Mouse (Mus musculus) layer of hippocampus, postnatal 10 days (tissue): ENCODE results near the gene Igsf8. TPM values are rescaled to one million over a fixed set of nuclear protein-coding genes. Genes with fewer than 3 reads are reported as not detected.

Source experiments
- DNase-seq, 2 experiments: peaks; one replicate each; pipeline ENCODE4 v3.0.0; 2021; ENCODE audit warnings: low spot score in 2 of 2
- total RNA-seq, 2 experiments: library from RNA; stranded (reverse); gene quantifications; 2 replicates each; pipeline ENCODE4 v1.2.3; 2021

Igsf8 gene
- total RNA-seq, 2 experiments from 2014 or later, result 178 to 204 TPM

GRCm38 (mm10) chr1:172343914-172344313 lies 82.5 kb downstream of the Igsf8 start:
- DNase-seq, result no peak

DNA sequence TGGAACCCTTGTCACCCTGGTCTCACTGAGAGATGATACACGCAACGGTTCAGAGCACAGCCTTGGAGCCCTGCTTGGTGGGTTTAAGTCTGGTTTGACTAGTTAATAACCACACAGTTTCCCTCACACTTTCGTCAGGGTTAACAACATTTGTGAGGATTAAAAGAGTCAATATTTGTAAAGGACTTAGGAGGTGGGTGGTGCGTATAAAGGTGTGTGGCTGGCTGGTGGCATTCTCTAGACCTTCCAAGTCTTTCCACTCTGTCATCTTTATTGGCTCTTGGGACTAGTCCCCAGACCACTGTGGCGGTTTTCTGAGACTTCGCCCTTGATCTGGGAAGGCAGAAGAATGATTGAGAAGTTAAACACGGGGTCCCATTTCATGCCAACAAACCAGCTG lies 83.4 kb downstream of the Igsf8 start:
- no peak for DNase-seq

- DNase-seq, result no peak
Observed at GRCm38 (mm10) chr1:172346707-172347106, 85.3 kb downstream of the Igsf8 start.

DNA sequence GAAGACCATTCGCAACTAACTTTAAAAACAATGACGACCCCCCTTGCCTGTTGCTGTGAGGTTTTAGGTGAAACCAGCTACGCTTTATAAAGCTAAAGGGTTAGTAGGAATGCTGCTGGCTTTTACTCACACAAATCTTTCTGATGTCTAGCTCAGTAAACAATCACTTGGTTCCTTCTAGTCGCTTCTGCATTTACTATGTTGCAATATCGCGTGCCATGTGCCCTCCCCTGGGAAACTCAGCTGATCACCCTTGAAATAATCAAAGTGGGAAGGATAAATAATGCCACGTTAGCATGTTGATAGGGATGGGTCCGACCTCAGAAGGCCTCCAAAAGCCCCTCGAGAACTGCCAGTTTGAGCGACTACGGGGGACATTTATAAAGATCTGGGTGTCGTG lies 85.9 kb downstream of the Igsf8 start:
- no peak for DNase-seq

GRCm38 (mm10) chr1:172349504-172349903 lies 88.1 kb downstream of the Igsf8 start:
- no peak for DNase-seq

- DNase-seq, result peak; percentile 63 to 74
Observed at GRCm38 (mm10) chr1:172349916-172350812, 88.7 kb downstream of the Igsf8 start.

GRCm38 (mm10) chr1:172352001-172352400 lies 90.6 kb downstream of the Igsf8 start:
- no peak for DNase-seq

GRCm38 (mm10) chr1:172352453-172352852 lies 91.0 kb downstream of the Igsf8 start:
- DNase-seq, result no peak

- DNase-seq, result no peak
Observed at GRCm38 (mm10) chr1:172355336-172355735, 93.9 kb downstream of the Igsf8 start.

GRCm38 (mm10) chr1:172357550-172357949 lies 96.1 kb downstream of the Igsf8 start:
- DNase-seq, result peak; percentile 75 to 83

DNA sequence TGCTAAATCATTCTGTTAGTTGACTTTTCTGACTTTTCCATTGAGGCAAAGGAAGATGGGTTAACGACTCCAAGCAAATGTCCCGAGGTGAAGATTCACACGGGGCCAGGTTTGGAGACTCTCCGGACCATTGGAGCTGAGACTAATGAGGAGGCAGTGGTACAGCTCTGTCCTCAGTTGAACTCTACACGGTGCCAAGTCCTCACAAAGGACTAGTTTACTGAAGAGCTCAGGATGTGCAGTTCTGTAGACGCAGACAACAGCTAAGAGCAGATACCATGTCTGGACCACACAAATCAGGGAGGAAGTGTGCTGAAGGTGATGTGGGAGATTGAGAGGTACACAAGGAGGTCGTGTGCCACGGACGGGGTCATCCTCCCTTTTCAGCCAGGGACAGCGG lies 96.9 kb downstream of the Igsf8 start:
- DNase-seq, result no peak

- DNase-seq, result peak; percentile 76 to 80
Observed at GRCm38 (mm10) chr1:172364684-172365083, 103.2 kb downstream of the Igsf8 start.

GRCm38 (mm10) chr1:172368768-172369418 lies 107.5 kb downstream of the Igsf8 start:
- DNase-seq, result peak; percentile 55 to 65

Other genes starting within 250 kb of the Igsf8 start
- 10 to 100 TPM; 32.3 to 33.0 TPM for gene Vangl2, start 233.2 kb upstream of the Igsf8 start, total RNA-seq
- gene Nhlh1, start 204.1 kb upstream of the Igsf8 start, total RNA-seq, result 1 to 10 TPM; 1.8 TPM
- 100 to 1,000 TPM; 165 TPM for gene Copa, start 179.1 kb upstream of the Igsf8 start, total RNA-seq
- gene Ncstn, start 178.8 kb upstream of the Igsf8 start, total RNA-seq, result 10 to 100 TPM; 72.0 to 79.4 TPM
- 100 to 1,000 TPM; 105 to 106 TPM for gene Pex19, start 134.9 kb upstream of the Igsf8 start, total RNA-seq
- gene Dcaf8, start 113.6 kb upstream of the Igsf8 start, total RNA-seq, result 10 to 100 TPM; 85.4 to 90.5 TPM
- 100 to 1,000 TPM; 351 to 392 TPM for gene Pea15a, start 54.8 kb upstream of the Igsf8 start, total RNA-seq
- gene Casq1, start 41.8 kb upstream of the Igsf8 start, total RNA-seq, result 1 to 10 TPM; 1.2 to 1.6 TPM
- not detected for gene Atp1a4, start 3.2 kb upstream of the Igsf8 start, total RNA-seq
- gene Atp1a2, start 36.4 kb downstream of the Igsf8 start, total RNA-seq, result 100 to 1,000 TPM; 472 TPM
- gene Kcnj9, start 67.7 kb downstream of the Igsf8 start, total RNA-seq, result 10 to 100 TPM; 38.4 to 46.7 TPM
- 10 to 100 TPM; 70.7 to 73.5 TPM for gene Kcnj10, start 79.6 kb downstream of the Igsf8 start, total RNA-seq
- 10 to 100 TPM; 10.2 to 10.8 TPM for gene Pigm, start 114.9 kb downstream of the Igsf8 start, total RNA-seq
- gene Slamf9, start 213.7 kb downstream of the Igsf8 start, total RNA-seq, result 1 to 10 TPM in 1 of 2 experiments, under 1 TPM in 1; 0.64 to 1.1 TPM
- 10 to 100 TPM; 13.9 to 15.5 TPM for gene Igsf9, start 220.1 kb downstream of the Igsf8 start, total RNA-seq
- gene Tagln2, start 238.4 kb downstream of the Igsf8 start, total RNA-seq, result 10 to 100 TPM; 20.7 to 21.4 TPM